Mouse (Mus musculus) right cerebral cortex, adult 18-20 months (tissue): Measurements from ENCODE around the gene 1110032A03Rik.

Source experiments
- DNase-seq: peaks from one replicate; pipeline ENCODE4 v3.0.0; 2022; ENCODE audit warnings: mixed read lengths

1110032A03Rik gene

GRCm38 (mm10) chr9:50727925-50728651, 47.2 kb downstream of the 1110032A03Rik start:
- DNase-seq = peak; percentile 92

GRCm38 (mm10) chr9:50727171-50727924, 48.0 kb downstream of the 1110032A03Rik start:
- peak; percentile 84 for DNase-seq

GRCm38 (mm10) chr9:50725921-50726590, 49.3 kb downstream of the 1110032A03Rik start:
- DNase-seq = no peak

GRCm38 (mm10) chr9:50724661-50725330, 50.5 kb downstream of the 1110032A03Rik start:
- no peak for DNase-seq

GRCm38 (mm10) chr9:50724147-50724546, 51.2 kb downstream of the 1110032A03Rik start:
- no peak for DNase-seq

GRCm38 (mm10) chr9:50723406-50723805, 51.9 kb downstream of the 1110032A03Rik start:
- peak; percentile 57 for DNase-seq

GRCm38 (mm10) chr9:50722451-50722911, 52.8 kb downstream of the 1110032A03Rik start:
- no peak for DNase-seq

DNA sequence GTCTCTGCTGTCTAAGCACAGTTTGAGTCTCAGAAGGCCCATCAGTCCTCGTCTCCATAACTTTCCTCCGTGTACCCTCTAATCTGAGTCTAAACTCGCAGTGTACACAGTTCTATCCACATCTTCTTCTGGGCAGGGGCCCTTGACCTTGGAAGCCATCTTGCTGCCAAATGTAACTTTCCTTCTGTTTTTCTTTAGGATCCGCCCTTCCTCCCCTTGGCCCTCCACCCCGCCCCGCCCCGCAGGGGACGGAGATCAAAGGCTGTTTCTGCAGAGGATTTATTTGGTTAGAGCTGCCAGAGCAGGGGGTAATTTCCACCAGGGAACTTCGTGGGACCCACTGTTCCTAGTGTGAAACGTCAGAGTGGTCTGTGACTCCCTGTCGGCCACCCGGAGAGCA, 54.3 kb downstream of the 1110032A03Rik start:
- DNase-seq = no peak

- DNase-seq = no peak
Observed at GRCm38 (mm10) chr9:50718878-50719277, 56.4 kb downstream of the 1110032A03Rik start.

DNA sequence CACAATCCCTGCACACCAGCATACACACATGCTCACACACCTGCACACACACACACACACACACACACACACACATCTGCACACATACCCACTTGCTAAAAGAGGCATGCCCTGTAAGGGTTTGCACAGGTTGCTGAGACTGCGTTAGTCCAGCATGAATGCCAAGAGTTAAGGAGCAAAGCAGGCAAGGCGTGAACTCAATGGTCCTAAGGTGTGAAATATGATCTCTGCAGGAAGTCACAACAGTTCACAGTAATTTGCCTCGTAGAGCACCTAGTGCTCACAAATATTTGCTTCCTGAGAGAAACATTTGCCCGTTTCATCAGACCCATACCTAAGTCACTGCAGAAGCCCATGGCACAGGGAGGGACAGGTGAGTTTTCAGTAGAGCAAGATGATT, 61.1 kb downstream of the 1110032A03Rik start:
- DNase-seq = no peak
